Comparison of ENCODE assay signal across 12 mouse cellular contexts in the genomic region with DNA sequence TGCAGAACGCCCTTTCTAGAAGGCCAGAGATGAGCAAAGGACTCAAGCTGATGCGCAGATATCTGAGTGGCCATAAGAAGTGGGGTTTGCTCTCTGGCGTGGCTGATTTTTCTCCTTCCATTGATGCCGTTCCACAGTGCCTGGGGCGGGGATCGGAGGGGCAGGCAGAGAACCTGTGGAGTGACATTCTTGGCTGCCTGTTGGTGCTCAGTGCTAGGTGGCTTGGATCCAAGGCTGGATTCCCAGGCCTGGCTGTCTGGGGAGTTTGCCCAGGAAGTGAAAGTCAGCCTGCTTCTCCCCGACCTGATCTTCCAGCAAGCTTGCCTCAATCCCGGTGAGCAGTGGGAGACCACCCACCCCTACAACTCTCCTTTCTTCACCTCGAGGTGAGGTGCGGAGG.
DNase-seq lines count a peak whose midpoint lies in the region; ATAC-seq and TF ChIP-seq lines count a peak whose summit lies in the region.
"Had no signal": no experiment of that assay in that cellular context is flagged by ENCODE, and none has a peak within 500 bp of the region (broad histone marks: within the 10 kb centered on the region; RNA-seq: fewer than 3 reads in every experiment).

No protein-coding gene starts in this region.

- WGBS in limb, embryonic 10.5 days = 81% methylated on average over 10 of the region's 10 CpGs

- DNase-seq in adrenal gland, postnatal 10 days = peak; percentile 19
- no peak for DNase-seq in adrenal gland, adult 18-20 months (ENCODE audit: low spot score in 2 of 2)
- DNase-seq in left cerebral cortex, postnatal 4 days = peak; percentile 34
- no peak for DNase-seq in left cerebral cortex, adult 2 months (ENCODE audit: extremely low spot score in 1 of 2, low spot score in 2 of 2)
- no peak for DNase-seq in limb, embryonic 10.5 days (ENCODE audit: low spot score)
- DNase-seq in lung, postnatal 36 days = peak; percentile 46
- DNase-seq in adrenal gland, postnatal 36 days = no peak
- DNase-seq: thymus, postnatal 25 days had no signal

- H3K27me3 ChIP-seq in limb, embryonic 10.5 days (ENCODE audit: low read depth, poor library complexity, severe bottlenecking) = 0 out of 2 replicates have a peak, but pooled peaks cover 5% of the 10 kb centered on the region
- H3K27me3 ChIP-seq: forebrain, embryonic 15.5 days; limb, embryonic 12.5 days; megakaryocyte, embryonic 14.5 days had no signal

- intact Hi-C loops in left cerebral cortex, postnatal 4 days (cut with DNase I) = no loop called here
- intact Hi-C loops in left cerebral cortex, adult 2 months (cut with DNase I) = no loop called here

- TF ChIP-seq CTCF in left cerebral cortex, adult 2 months (IDR thresholded peaks at IDR 0.05) = no peak

- ATAC-seq in granulocyte monocyte progenitor cell, adult 5-6 weeks (replicated peaks; ENCODE audit: poor library complexity, severe bottlenecking) = no peak
- ATAC-seq: forebrain, embryonic 15.5 days had no signal

- H3K4me1 ChIP-seq in limb, embryonic 10.5 days = peaks cover 14% of the 10 kb centered on the region
- H3K4me1 ChIP-seq: megakaryocyte, embryonic 14.5 days had no signal

- no peak overlapping the region for H3K27ac ChIP-seq in left cerebral cortex, adult 2 months
- peak overlapping the region; percentile 11; the same call in 1 of the 2 replicates for H3K27ac ChIP-seq in limb, embryonic 10.5 days
- H3K27ac ChIP-seq: forebrain, embryonic 15.5 days; limb, embryonic 12.5 days had no signal

- no peak overlapping the region for H3K4me3 ChIP-seq in left cerebral cortex, adult 2 months
- H3K4me3 ChIP-seq in limb, embryonic 10.5 days = no peak overlapping the region
- H3K4me3 ChIP-seq: forebrain, embryonic 15.5 days; limb, embryonic 12.5 days; megakaryocyte, embryonic 14.5 days had no signal

- H3K36me3 ChIP-seq in limb, embryonic 10.5 days = no peaks in the 10 kb centered on the region
- H3K36me3 ChIP-seq: forebrain, embryonic 15.5 days; limb, embryonic 12.5 days had no signal

- no peaks in the 10 kb centered on the region for H3K9me3 ChIP-seq in limb, embryonic 10.5 days (replicated peaks)
- H3K9me3 ChIP-seq: forebrain, embryonic 15.5 days; limb, embryonic 12.5 days had no signal

Comparison
In these comparisons a context has a peak if more than half of its experiments do, and no peak if none do; other contexts are left out.
1. DNase-seq: peak in adrenal gland, postnatal 10 days (single experiment), left cerebral cortex, postnatal 4 days (single experiment) and lung, postnatal 36 days (single experiment); none in adrenal gland, adult 18-20 months (0 of 2), left cerebral cortex, adult 2 months (0 of 2), limb, embryonic 10.5 days (single experiment) and adrenal gland, postnatal 36 days (0 of 2).